Mouse (Mus musculus): ENCODE data around the gene Glipr2.
A peak's percentile ranks its signal among the peaks of the same experiment; 100 is the strongest.

The Glipr2 gene

GRCm38 (mm10) chr4:44004623-44005409, 47.6 kb downstream of the Glipr2 start:
- no peak for DNase-seq (ENCODE audit: low spot score)

DNA sequence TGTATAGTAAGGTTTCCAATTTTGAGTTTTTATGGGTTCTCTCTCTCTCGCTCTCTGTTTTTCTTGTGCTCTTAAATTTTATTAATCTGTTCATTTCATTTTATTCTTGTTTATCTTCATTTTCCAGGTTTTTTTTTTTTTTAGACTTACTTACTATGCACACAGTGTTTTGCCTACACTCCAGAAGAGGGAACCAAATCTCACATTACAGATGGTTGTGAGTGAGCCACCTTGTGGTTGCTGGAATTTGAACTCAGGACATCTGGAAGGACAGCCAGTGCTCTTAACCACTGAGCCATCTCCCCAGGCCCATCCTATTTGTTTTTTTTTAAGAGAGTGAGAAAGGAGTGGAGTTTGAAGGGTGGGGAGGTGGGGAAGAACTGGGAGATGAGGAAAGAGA, 53.0 kb downstream of the Glipr2 start:
- no peak for DNase-seq (ENCODE audit: low spot score)

DNA sequence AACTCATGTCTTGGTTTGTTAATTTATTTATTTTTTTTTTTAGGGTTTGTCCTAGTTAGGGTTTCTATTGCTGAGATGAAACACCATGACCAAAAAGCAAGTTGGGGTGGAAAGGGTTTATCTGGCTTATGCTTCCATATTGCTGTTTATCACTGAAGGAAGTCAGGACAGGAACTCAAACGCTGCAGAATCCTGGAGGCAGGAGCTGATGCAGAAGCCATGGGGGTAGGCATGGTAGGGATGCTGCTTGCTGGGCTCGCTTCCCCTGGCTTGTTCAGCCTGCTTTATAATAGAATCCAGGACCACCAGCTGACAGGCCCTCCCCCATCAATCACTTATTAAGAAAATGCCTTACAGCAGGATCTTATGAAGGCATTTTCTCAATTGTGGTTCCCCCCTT, 53.7 kb downstream of the Glipr2 start:
- DNase-seq (ENCODE audit: low spot score): no peak

- no peak for DNase-seq (ENCODE audit: low spot score)
These were observed 54.6 kb downstream of the Glipr2 start for GRCm38 (mm10) chr4:44011799-44012198.

- peak; percentile 86 for DNase-seq (ENCODE audit: low spot score)
These were observed 55.5 kb downstream of the Glipr2 start for GRCm38 (mm10) chr4:44012376-44013367.

GRCm38 (mm10) chr4:44013391-44014070, 56.3 kb downstream of the Glipr2 start:
- DNase-seq (ENCODE audit: low spot score): no peak

DNA sequence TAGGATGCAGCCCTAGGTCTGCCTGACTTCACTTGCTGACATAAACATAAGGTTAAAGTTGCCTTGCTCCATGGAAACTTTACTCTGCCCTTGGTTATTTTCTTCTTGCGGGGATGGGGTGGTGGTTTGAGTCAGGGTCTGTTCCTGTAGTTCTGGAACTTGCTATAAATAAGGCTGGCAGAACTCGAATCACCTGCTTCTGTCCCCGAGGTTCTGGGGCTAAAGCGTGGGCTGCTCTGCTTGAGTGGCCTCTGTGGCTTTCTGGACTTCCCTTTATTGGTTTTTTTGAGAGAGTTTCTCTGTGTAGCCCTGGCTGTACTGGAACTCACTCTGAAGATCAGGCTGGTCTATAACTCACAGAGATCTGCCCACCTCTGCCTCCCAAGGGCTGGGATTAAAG, 58.9 kb downstream of the Glipr2 start:
- no peak for DNase-seq (ENCODE audit: low spot score)

GRCm38 (mm10) chr4:44016791-44017190, 59.6 kb downstream of the Glipr2 start:
- no peak for DNase-seq (ENCODE audit: low spot score)

GRCm38 (mm10) chr4:44022323-44022722, 65.1 kb downstream of the Glipr2 start:
- DNase-seq (ENCODE audit: low spot score): no peak

DNA sequence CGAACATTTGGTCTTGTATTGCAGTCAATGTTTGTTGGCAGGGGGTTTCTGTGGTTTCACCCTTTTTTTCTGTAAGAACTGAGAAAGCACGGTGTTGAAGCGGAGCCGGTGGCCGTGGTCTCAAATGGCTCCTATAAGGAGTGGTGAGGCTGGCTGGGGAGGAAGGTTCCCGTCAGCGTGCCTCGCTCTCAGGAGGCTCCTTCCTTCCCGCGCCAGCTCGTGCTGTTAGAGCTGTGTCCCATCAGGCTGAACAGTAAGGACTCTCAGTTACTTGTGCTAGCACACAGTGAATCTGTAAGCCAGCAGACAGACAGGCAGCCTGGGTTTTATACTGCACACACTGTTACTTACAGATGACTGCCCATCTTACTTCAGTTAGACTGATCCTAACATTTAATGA, 65.6 kb downstream of the Glipr2 start:
- DNase-seq (ENCODE audit: low spot score): no peak

- DNase-seq (ENCODE audit: low spot score): no peak
These were observed 66.5 kb downstream of the Glipr2 start for GRCm38 (mm10) chr4:44023681-44024080.

- DNase-seq (ENCODE audit: low spot score): no peak
These were observed 67.0 kb downstream of the Glipr2 start for GRCm38 (mm10) chr4:44024241-44024640.

DNA sequence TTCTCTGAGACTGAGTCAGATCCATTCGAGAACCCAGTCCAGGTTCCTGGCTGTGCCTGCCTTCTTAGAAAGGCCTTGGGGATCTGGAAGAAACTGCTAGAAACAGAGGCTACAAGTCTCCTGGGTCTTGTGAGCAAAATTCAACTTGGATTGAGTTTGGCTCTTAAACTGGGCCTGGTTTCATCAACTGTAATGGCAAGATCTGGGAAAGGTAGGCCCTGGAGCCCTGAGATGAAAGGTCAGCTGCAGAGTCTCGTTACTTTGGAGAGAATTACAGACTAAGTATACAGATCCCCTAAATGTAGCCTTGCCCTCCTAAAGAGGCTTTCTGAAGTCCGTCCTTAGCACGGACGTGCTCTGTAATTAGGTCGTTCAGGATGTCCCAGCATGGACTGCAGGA, 68.4 kb downstream of the Glipr2 start:
- DNase-seq (ENCODE audit: low spot score): no peak
